Mouse (Mus musculus) liver, embryonic 11.5 days (tissue): ENCODE measurements around the gene Soat1. TPM values are rescaled to one million over a fixed set of nuclear protein-coding genes. Genes with fewer than 3 reads are reported as not detected.

Experiments
- ATAC-seq: fragments of 200-750 bp; cut with Nextera tagmentation; replicated peaks from 2 replicates; pipeline ENCODE4 v1.8.0; 2017; ENCODE audit warnings: moderate number of reproducible peaks, mild to moderate bottlenecking, moderate TSS enrichment, moderate library complexity; ENCODE audit not compliant: low FRiP score
- DNase-seq: peaks from one replicate; pipeline ENCODE4 v3.0.0-alpha.2; 2017; ENCODE audit warnings: low spot score
- H3K27ac ChIP-seq: fragments of 300-500 bp; sonication (generic); 2 replicates; pipeline ENCODE4 v1.5.1; 2014; ENCODE audit warnings: mild to moderate bottlenecking, low read depth, low read length, control low read depth
- H3K27me3 ChIP-seq: fragments of 300-500 bp; sonication (generic); replicated peaks from 2 replicates; pipeline ENCODE4 v1.6.1; 2014; ENCODE audit warnings: low read length, mixed read lengths; ENCODE audit not compliant: control insufficient read depth, insufficient read depth
- H3K36me3 ChIP-seq: fragments of 300-500 bp; sonication (generic); 2 replicates; pipeline ENCODE4 v1.6.1; 2014; ENCODE audit warnings: mild to moderate bottlenecking, low read length, moderate library complexity, mixed read lengths; ENCODE audit not compliant: control insufficient read depth, insufficient read depth
- H3K4me1 ChIP-seq: fragments of 300-500 bp; sonication (generic); replicated peaks from 2 replicates; pipeline ENCODE4 v1.6.1; 2014; ENCODE audit warnings: low read length, mixed read lengths; ENCODE audit not compliant: control insufficient read depth, insufficient read depth
- H3K4me2 ChIP-seq: fragments of 300-500 bp; sonication (generic); 2 replicates; pipeline ENCODE4 v1.6.1; 2014; ENCODE audit warnings: mild to moderate bottlenecking, control low read depth, moderate library complexity
- H3K4me3 ChIP-seq: fragments of 300-500 bp; sonication (generic); 2 replicates; pipeline ENCODE4 v1.5.1; 2014; ENCODE audit warnings: low read depth, low read length, control low read depth
- H3K9ac ChIP-seq: fragments of 300-500 bp; sonication (generic); 2 replicates; pipeline ENCODE4 v1.6.1; 2014; ENCODE audit warnings: low read depth, low read length, control low read depth
- H3K9me3 ChIP-seq: fragments of 300-500 bp; sonication (generic); 2 replicates; pipeline ENCODE4 v1.6.1; 2016; ENCODE audit warnings: low read length, inconsistent platforms, mixed read lengths; ENCODE audit not compliant: control insufficient read depth
- WGBS: fragments of 180-500 bp; shearing (Covaris S2); extraction: QIAGEN DNeasy Blood & Tissue Kit; methylation state at CpG from one replicate; pipeline ENCODE4 v1.1.7; 2014; 5-methylcytosine and 5-hydroxymethylcytosine counted together
- polyA plus RNA-seq: library from polyadenylated mRNA; unstranded; fragments of >200 nt; fragmentation: Nextera tagmentation; extraction: Ambion mirVana; gene quantifications from 2 replicates; pipeline ENCODE4 v1.2.1, GENCODE M21; 2014

Gene Soat1
- polyA plus RNA-seq, 1 experiment from 2014 or later, result 29.3 TPM

- Histone ChIP-seq H3K4me2 (peak overlapping the region; percentile 67), H3K4me3 (0 out of 2 replicates have a peak overlapping the region, but pooled peaks have one; percentile 65), H3K27ac (no peak overlapping the region), H3K36me3 (no peaks in the 10 kb centered on the region; the same call in 1 of the 2 replicates), H3K27me3 (no peaks in the 10 kb centered on the region), H3K4me1 (peaks cover 11% of the 10 kb centered on the region), H3K9me3 (no peaks in the 10 kb centered on the region), H3K9ac (no peak overlapping the region)
- 72% methylated on average over 7 of the region's 7 CpGs for WGBS
- DNase-seq (no peak), ATAC-seq (no peak)
Observed at GRCm38 (mm10) chr1:156471955-156472354, 2.2 kb downstream of the Soat1 start.

GRCm38 (mm10) chr1:156471071-156471470, 3.1 kb downstream of the Soat1 start:
- Histone ChIP-seq H3K9ac (no peak overlapping the region), H3K27me3 (no peaks in the 10 kb centered on the region), H3K36me3 (peaks cover 4% of the 10 kb centered on the region; the same call in 1 of the 2 replicates), H3K4me1 (peaks cover 11% of the 10 kb centered on the region), H3K4me2 (peak overlapping the region; percentile 67; the same call in 1 of the 2 replicates), H3K9me3 (peaks cover 2% of the 10 kb centered on the region; the same call in 1 of the 2 replicates), H3K27ac (peak overlapping the region; percentile 34; the same call in 1 of the 2 replicates), H3K4me3 (no peak overlapping the region)
- no peak for DNase-seq
- WGBS, result 71% methylated on average over 3 of the region's 3 CpGs
- no peak for ATAC-seq

- peaks cover 11% of the 10 kb centered on the region for H3K4me1 ChIP-seq
- H3K9ac ChIP-seq, result no peak overlapping the region
- ATAC-seq (no peak), DNase-seq (no peak)
- 56% methylated on average over 7 of the region's 7 CpGs for WGBS
- H3K9me3 ChIP-seq, result peaks cover 2% of the 10 kb centered on the region; the same call in 1 of the 2 replicates
- no peak overlapping the region for H3K27ac ChIP-seq
- peak overlapping the region; percentile 67; the same call in 1 of the 2 replicates for H3K4me2 ChIP-seq
- H3K27me3 ChIP-seq, result no peaks in the 10 kb centered on the region
- H3K36me3 ChIP-seq, result peaks cover 5% of the 10 kb centered on the region; the same call in 1 of the 2 replicates
- H3K4me3 ChIP-seq, result no peak overlapping the region
Observed at GRCm38 (mm10) chr1:156470557-156470956, 3.6 kb downstream of the Soat1 start.

- Histone ChIP-seq H3K9me3 (peaks cover 2% of the 10 kb centered on the region; the same call in 1 of the 2 replicates), H3K27me3 (no peaks in the 10 kb centered on the region), H3K4me1 (peaks cover 11% of the 10 kb centered on the region), H3K4me2 (no peak overlapping the region), H3K36me3 (peaks cover 5% of the 10 kb centered on the region; the same call in 1 of the 2 replicates), H3K27ac (no peak overlapping the region), H3K4me3 (no peak overlapping the region), H3K9ac (no peak overlapping the region)
- DNase-seq (no peak), ATAC-seq (no peak)
- 76% methylated on average over 3 of the region's 3 CpGs for WGBS
Observed at GRCm38 (mm10) chr1:156468576-156468975, 5.6 kb downstream of the Soat1 start.

- H3K9ac ChIP-seq, result no peak overlapping the region
- H3K36me3 ChIP-seq, result peaks cover 5% of the 10 kb centered on the region; the same call in 1 of the 2 replicates
- no peak overlapping the region for H3K4me2 ChIP-seq
- H3K4me3 ChIP-seq, result no peak overlapping the region
- 77% methylated on average over 12 of the region's 12 CpGs for WGBS
- no peaks in the 10 kb centered on the region for H3K27me3 ChIP-seq
- no peak for ATAC-seq
- peaks cover 2% of the 10 kb centered on the region; the same call in 1 of the 2 replicates for H3K9me3 ChIP-seq
- H3K27ac ChIP-seq, result no peak overlapping the region
- DNase-seq, result no peak
- H3K4me1 ChIP-seq, result peaks cover 11% of the 10 kb centered on the region
Observed at GRCm38 (mm10) chr1:156467655-156468255, 6.4 kb downstream of the Soat1 start.

- peaks cover 5% of the 10 kb centered on the region; the same call in 1 of the 2 replicates for H3K36me3 ChIP-seq
Observed at GRCm38 (mm10) chr1:156464963-156465362, 9.2 kb downstream of the Soat1 start.

GRCm38 (mm10) chr1:156463981-156464853, 9.9 kb downstream of the Soat1 start:
- Histone ChIP-seq H3K36me3 (peaks cover 5% of the 10 kb centered on the region; the same call in 1 of the 2 replicates), H3K9ac (no peak overlapping the region), H3K27ac (no peak overlapping the region), H3K27me3 (no peaks in the 10 kb centered on the region), H3K4me1 (peaks cover 24% of the 10 kb centered on the region), H3K4me2 (no peak overlapping the region), H3K9me3 (peaks cover 2% of the 10 kb centered on the region; the same call in 1 of the 2 replicates), H3K4me3 (no peak overlapping the region)
- no peak for DNase-seq
- 82% methylated on average over 8 of the region's 8 CpGs for WGBS
- no peak for ATAC-seq

More at GRCm38 (mm10) chr1:156464963-156465362, 9.2 kb downstream of the Soat1 start:
- H3K4me2 ChIP-seq, result no peak overlapping the region
- peaks cover 2% of the 10 kb centered on the region; the same call in 1 of the 2 replicates for H3K9me3 ChIP-seq
- peaks cover 17% of the 10 kb centered on the region for H3K4me1 ChIP-seq
- no peak overlapping the region for H3K27ac ChIP-seq
- H3K9ac ChIP-seq, result no peak overlapping the region
- H3K4me3 ChIP-seq, result no peak overlapping the region
- H3K27me3 ChIP-seq, result no peaks in the 10 kb centered on the region
- no peak for ATAC-seq
- 87% methylated on average over 9 of the region's 9 CpGs for WGBS
- no peak for DNase-seq

- WGBS, result 25% methylated on average over 12 of the region's 12 CpGs
- H3K36me3 ChIP-seq, result peaks cover 5% of the 10 kb centered on the region; the same call in 1 of the 2 replicates
- ATAC-seq (no peak), DNase-seq (no peak)
- no peaks in the 10 kb centered on the region for H3K27me3 ChIP-seq
- H3K4me2 ChIP-seq, result peak overlapping the region; percentile 43
- H3K9ac ChIP-seq, result no peak overlapping the region
- no peak overlapping the region for H3K4me3 ChIP-seq
- 0 out of 2 replicates have a peak overlapping the region, but pooled peaks have one; percentile 9 for H3K27ac ChIP-seq
- H3K9me3 ChIP-seq, result peaks cover 2% of the 10 kb centered on the region; the same call in 1 of the 2 replicates
- H3K4me1 ChIP-seq, result peaks cover 34% of the 10 kb centered on the region
Observed at GRCm38 (mm10) chr1:156462273-156462991, 11.7 kb downstream of the Soat1 start.
